Mouse (Mus musculus) liver, embryonic 14.5 days (tissue): ENCODE results near the gene Lin7a. TPM values are rescaled to one million over a fixed set of nuclear protein-coding genes. Genes with fewer than 3 reads are reported as not detected.

Experiments
- ATAC-seq: fragments of 200-750 bp; cut with Nextera tagmentation; 2 replicates; pipeline ENCODE4 v1.8.0; 2017; ENCODE audit warnings: moderate number of reproducible peaks, mild to moderate bottlenecking, moderate library complexity; ENCODE audit not compliant: insufficient read depth
- DNase-seq, 3 experiments: peaks; one replicate each; pipeline ENCODE4 v3.0.0-alpha.2; 2012 to 2013; ENCODE audit warnings: low read depth in 3 of 3, low spot score in 3 of 3
- H3K27ac ChIP-seq: fragments of 300-500 bp; sonication (generic); 2 replicates; pipeline ENCODE4 v1.5.1; 2014; ENCODE audit warnings: moderate library complexity, mild to moderate bottlenecking, control low read depth, inconsistent platforms
- H3K27me3 ChIP-seq: fragments of 300-500 bp; sonication (generic); 2 replicates; pipeline ENCODE4 v1.6.1; 2014; ENCODE audit warnings: mild to moderate bottlenecking, low read length, moderate library complexity; ENCODE audit not compliant: control insufficient read depth, insufficient read depth
- H3K36me3 ChIP-seq: fragments of 300-500 bp; sonication (generic); replicated peaks from 2 replicates; pipeline ENCODE4 v1.6.1; 2014; ENCODE audit warnings: low read depth; ENCODE audit not compliant: control insufficient read depth, insufficient read depth
- H3K4me1 ChIP-seq, 2 experiments: fragments of 200-500 bp in 1 of 2; fragments of 300-500 bp in 1 of 2; sonication (generic) in 1 of 2; replicated peaks; 2 replicates each; pipeline ENCODE4 v1.6.1; 2012 to 2014; ENCODE audit warnings: antibody characterized with exemption in 1 of 2, inconsistent platforms in 1 of 2, low read length in 1 of 2; ENCODE audit not compliant: control insufficient read depth in 2 of 2, insufficient read depth in 2 of 2
- H3K4me2 ChIP-seq: fragments of 300-500 bp; sonication (generic); 2 replicates; pipeline ENCODE4 v1.6.1; 2014; ENCODE audit warnings: low read depth, mild to moderate bottlenecking, control low read depth, moderate library complexity
- H3K4me3 ChIP-seq, 2 experiments: fragments of 200-500 bp in 1 of 2; fragments of 300-500 bp in 1 of 2; sonication (generic) in 1 of 2; 2 replicates each; pipeline ENCODE4 v1.5.1; 2012 to 2014; ENCODE audit warnings: low read depth in 2 of 2, low read length in 2 of 2, mild to moderate bottlenecking in 2 of 2, control low read depth in 1 of 2, inconsistent platforms in 1 of 2, moderate library complexity in 1 of 2; ENCODE audit not compliant: insufficient read depth in 1 of 2
- H3K9ac ChIP-seq: fragments of 300-500 bp; sonication (generic); replicated peaks from 2 replicates; pipeline ENCODE4 v1.6.1; 2014; ENCODE audit warnings: mild to moderate bottlenecking, control low read depth, moderate library complexity
- H3K9me3 ChIP-seq: fragments of 300-500 bp; sonication (generic); 2 replicates; pipeline ENCODE4 v1.6.1; 2016; ENCODE audit warnings: low read length, mixed read lengths; ENCODE audit not compliant: control insufficient read depth
- CTCF ChIP-seq: IDR thresholded peaks from 2 replicates; pipeline ENCODE4 v1.5.1; 2016; ENCODE audit warnings: antibody characterized with exemption, low read depth, control low read depth
- EP300 ChIP-seq: IDR thresholded peaks from 2 replicates; pipeline ENCODE4 v1.6.1; 2016; ENCODE audit warnings: antibody characterized with exemption, low read depth
- WGBS: fragments of 180-500 bp; shearing (Covaris S2); extraction: QIAGEN DNeasy Blood & Tissue Kit; methylation state at CpG from one replicate; pipeline ENCODE4 v1.1.7; 2014; ENCODE audit not compliant: insufficient replicate concordance; 5-methylcytosine and 5-hydroxymethylcytosine counted together
- polyA plus RNA-seq, 2 experiments: library from polyadenylated mRNA; depleted of rRNA in 1 of 2; stranded (reverse) in 1 of 2; unstranded in 1 of 2; fragments of >200 nt; fragmentation: Nextera tagmentation in 1 of 2; extraction: Ambion mirVana in 1 of 2; gene quantifications; 2 replicates each; pipeline versions ENCODE4 v1.2.1 to v1.2.3; 2012 to 2014

The Lin7a gene
- polyA plus RNA-seq, 2 experiments: 0.39 to 0.88 TPM

DNA sequence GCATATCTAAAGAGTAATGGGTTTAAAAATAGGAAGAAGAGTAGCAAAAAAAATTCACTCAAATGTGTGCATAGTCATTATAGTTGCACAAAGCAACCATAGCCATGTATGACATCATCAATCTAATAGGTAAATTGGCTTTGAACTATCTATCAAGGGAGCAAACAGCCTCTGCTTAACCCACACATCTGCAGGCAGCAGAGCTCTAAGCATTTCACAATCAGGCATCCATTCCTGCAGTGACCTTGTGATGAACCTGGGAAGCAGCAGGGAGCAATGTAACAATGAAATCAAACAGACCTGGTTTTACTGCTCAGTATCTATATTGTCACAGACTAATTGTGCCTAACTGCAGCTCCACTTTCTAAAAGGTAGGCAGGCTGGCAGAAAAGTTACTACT is 112.3 kb downstream of the Lin7a start:
- no peak overlapping the region for H3K4me2 ChIP-seq
- no peaks in the 10 kb centered on the region for H3K27me3 ChIP-seq
- H3K9ac ChIP-seq: no peak overlapping the region
- no peaks in the 10 kb centered on the region for H3K4me1 ChIP-seq
- H3K4me3 ChIP-seq: no peak overlapping the region
- no peak overlapping the region for H3K27ac ChIP-seq
- DNase-seq: peak in 1 of 3 experiments; percentile 1
- ATAC-seq: no peak
- H3K9me3 ChIP-seq: no peaks in the 10 kb centered on the region
- H3K36me3 ChIP-seq: no peaks in the 10 kb centered on the region
- TF ChIP-seq CTCF: no peak
- no peak for TF ChIP-seq EP300

DNA sequence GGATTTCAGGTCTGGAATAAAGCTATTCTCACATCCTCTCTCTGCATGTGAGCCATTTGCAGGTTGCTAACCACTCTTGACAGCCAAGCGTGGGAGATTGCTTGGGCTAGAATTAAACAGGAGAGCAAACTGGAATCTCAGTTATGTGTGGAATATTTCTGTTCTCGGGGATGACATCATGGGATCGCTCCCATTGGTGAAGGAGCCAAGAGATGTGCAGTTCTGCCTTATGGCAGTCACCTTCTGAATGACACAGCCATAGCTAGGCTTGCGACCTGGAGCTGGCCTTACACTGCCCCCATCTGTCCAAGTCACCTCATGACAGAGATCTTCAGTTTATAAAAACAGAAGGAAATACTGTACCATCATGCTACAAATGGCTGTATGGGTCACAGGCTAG is 118.0 kb downstream of the Lin7a start:
- no peak overlapping the region for H3K4me3 ChIP-seq
- no peak overlapping the region for H3K4me2 ChIP-seq
- no peak overlapping the region for H3K9ac ChIP-seq
- no peaks in the 10 kb centered on the region for H3K27me3 ChIP-seq
- WGBS: 37% methylated on average over 4 of the region's 4 CpGs
- H3K4me1 ChIP-seq: no peaks in the 10 kb centered on the region
- ATAC-seq (no peak), DNase-seq (no peak)
- TF ChIP-seq CTCF (peak; percentile 55), EP300 (no peak)
- H3K27ac ChIP-seq: no peak overlapping the region
- H3K36me3 ChIP-seq: no peaks in the 10 kb centered on the region
- H3K9me3 ChIP-seq: no peaks in the 10 kb centered on the region

DNA sequence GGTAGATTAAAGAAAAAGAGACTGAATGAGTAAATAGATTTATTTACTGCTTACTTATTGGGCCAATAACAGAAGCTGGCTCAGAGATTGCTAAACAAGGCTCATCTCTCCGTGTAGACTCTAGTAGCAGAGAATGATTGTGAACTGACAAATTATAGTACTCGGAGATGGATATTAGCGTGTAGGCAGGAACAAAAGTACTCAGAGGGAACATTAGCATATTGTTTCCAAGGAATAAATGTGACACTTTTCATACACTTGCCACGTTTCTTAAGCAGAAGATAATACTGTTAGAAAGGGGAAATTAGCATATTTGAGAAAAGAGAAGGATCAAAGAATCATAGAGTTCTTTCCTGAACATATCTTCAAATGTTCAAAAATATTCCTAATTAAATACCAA is 133.9 kb downstream of the Lin7a start:
- no peak overlapping the region for H3K27ac ChIP-seq
- H3K36me3 ChIP-seq: no peaks in the 10 kb centered on the region
- no peaks in the 10 kb centered on the region for H3K4me1 ChIP-seq
- DNase-seq: no peak
- ATAC-seq: no peak
- no peak overlapping the region for H3K4me3 ChIP-seq
- no peaks in the 10 kb centered on the region for H3K27me3 ChIP-seq
- no peaks in the 10 kb centered on the region for H3K9me3 ChIP-seq
- no peak overlapping the region for H3K9ac ChIP-seq
- TF ChIP-seq EP300 (no peak), CTCF (no peak)
- WGBS: 64% methylated on average over 4 of the region's 4 CpGs
- H3K4me2 ChIP-seq: no peak overlapping the region

DNA sequence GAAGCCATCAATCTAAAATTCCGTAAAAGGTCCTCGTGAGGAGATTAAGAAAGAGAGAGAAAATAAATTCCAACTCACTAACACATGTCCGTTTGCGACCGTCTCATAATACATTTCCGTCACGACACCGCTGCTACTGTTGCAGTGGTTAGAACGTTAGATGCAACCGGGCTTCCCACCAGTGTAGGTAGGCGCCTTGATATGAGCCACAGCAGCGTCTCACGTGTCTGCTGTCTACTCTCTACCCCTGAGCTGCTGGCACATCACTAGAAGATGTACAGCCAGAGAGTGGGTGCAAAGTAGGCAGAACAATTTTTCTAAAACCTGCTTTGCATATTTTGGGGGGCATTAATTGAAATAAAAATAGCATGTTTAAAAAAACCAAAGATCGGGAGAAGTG is 146.8 kb downstream of the Lin7a start:
- H3K27me3 ChIP-seq: no peaks in the 10 kb centered on the region
- no peaks in the 10 kb centered on the region for H3K4me1 ChIP-seq
- H3K9me3 ChIP-seq: no peaks in the 10 kb centered on the region
- H3K4me2 ChIP-seq: no peak overlapping the region
- TF ChIP-seq CTCF (no peak), EP300 (no peak)
- H3K27ac ChIP-seq: no peak overlapping the region
- DNase-seq: no peak
- H3K36me3 ChIP-seq: no peaks in the 10 kb centered on the region
- no peak for ATAC-seq
- 76% methylated on average over 14 of the region's 14 CpGs for WGBS
- no peak overlapping the region for H3K4me3 ChIP-seq
- no peak overlapping the region for H3K9ac ChIP-seq

DNA sequence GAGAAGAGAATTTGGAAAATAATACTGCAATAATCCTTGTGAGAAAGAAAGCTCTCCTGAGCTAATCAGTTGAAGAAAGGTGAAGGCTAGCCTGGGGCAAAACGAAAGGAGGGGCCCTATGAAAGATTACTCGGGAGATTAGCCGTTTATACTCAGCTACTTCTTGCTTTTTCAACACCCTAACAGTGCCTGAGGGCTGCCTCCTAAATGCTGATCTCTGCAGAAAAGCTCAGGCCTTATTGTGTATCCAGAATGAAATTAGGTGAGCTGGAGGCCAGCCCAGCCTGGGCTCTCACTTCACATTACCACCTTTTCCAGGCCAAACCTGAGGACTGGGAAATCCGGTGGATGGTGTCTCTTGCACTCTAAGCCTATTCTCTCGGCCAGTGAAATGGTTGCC is 165.5 kb downstream of the Lin7a start:
- Histone ChIP-seq H3K4me3 (no peak overlapping the region), H3K4me1 (no peaks in the 10 kb centered on the region), H3K9me3 (no peaks in the 10 kb centered on the region), H3K4me2 (no peak overlapping the region), H3K36me3 (no peaks in the 10 kb centered on the region), H3K27ac (no peak overlapping the region), H3K27me3 (no peaks in the 10 kb centered on the region), H3K9ac (no peak overlapping the region)
- TF ChIP-seq CTCF (no peak), EP300 (no peak)
- 50% methylated on average over 5 of the region's 5 CpGs for WGBS
- ATAC-seq: no peak
- DNase-seq: no peak
